In the genomic region with DNA sequence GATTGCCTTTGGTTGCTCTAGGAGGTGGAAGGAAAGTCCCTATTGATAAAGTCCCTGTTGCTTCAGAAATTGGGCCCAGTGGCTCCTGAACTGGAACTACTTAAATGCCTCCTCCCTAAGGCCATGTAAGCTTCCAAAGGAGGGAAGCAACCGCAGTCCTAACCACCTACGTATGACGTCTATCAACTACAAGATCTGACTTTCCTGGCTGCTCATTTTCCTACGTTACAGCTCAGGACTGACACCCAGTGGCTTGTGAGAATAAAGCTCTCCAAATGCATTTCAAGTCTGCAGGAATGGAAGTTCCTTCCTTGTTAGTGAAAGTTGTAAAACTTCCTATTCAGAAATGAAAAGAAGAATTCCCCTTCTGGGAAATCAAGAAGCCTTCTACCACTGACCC, we compare ENCODE assay signal across 8 mouse cellular contexts. TPM values are rescaled to one million over a fixed set of nuclear protein-coding genes. Genes with fewer than 3 reads are reported as not detected.
DNase-seq lines count a peak whose midpoint lies in the region; ATAC-seq and TF ChIP-seq lines count a peak whose summit lies in the region.

No protein-coding gene starts in this region.

- H3K4me3 ChIP-seq in liver, postnatal 0 days (ENCODE audit: low read depth, low read length): no peak overlapping the region
- no peak overlapping the region for H3K4me3 ChIP-seq in liver, embryonic 12.5 days
- no peak overlapping the region for H3K4me3 ChIP-seq in cortical plate, adult 2 months (ENCODE audit: insufficient read depth, low read length)
- H3K4me3 ChIP-seq in left cerebral cortex, adult 2 months: no peak overlapping the region

- no peak overlapping the region for H3K27ac ChIP-seq in liver, postnatal 0 days (ENCODE audit: low read depth)
- no peak overlapping the region for H3K27ac ChIP-seq in liver, embryonic 12.5 days
- no peak overlapping the region for H3K27ac ChIP-seq in cortical plate, adult 2 months (ENCODE audit: insufficient read depth, low read length)
- H3K27ac ChIP-seq in left cerebral cortex, adult 2 months: no peak overlapping the region

- H3K36me3 ChIP-seq in liver, postnatal 0 days (replicated peaks; ENCODE audit: insufficient read depth, low read length): no peaks in the 10 kb centered on the region
- no peaks in the 10 kb centered on the region for H3K36me3 ChIP-seq in liver, embryonic 12.5 days

- peak; percentile 9 to 35 for DNase-seq in cerebellum, postnatal 25 days
- no peak for DNase-seq in liver, postnatal 0 days
- peak; percentile 21 to 44 for DNase-seq in left cerebral cortex, adult 2 months (ENCODE audit: extremely low spot score in 1 of 2, low spot score in 2 of 2)
- DNase-seq in right cerebral cortex, postnatal 10 days (ENCODE audit: low spot score in 2 of 2): peak; percentile 48 to 71
- no peak for DNase-seq in spleen, postnatal 4 days (ENCODE audit: low spot score in 2 of 2)

- H3K27me3 ChIP-seq in liver, postnatal 0 days (ENCODE audit: insufficient read depth, low read length): no peaks in the 10 kb centered on the region
- H3K27me3 ChIP-seq in liver, embryonic 12.5 days (replicated peaks): peaks cover 6% of the 10 kb centered on the region; the same call in 1 of the 2 replicates

- no peak overlapping the region for H3K9ac ChIP-seq in liver, postnatal 0 days (replicated peaks)
- H3K9ac ChIP-seq in liver, embryonic 12.5 days: no peak overlapping the region

- H3K4me1 ChIP-seq in liver, postnatal 0 days (ENCODE audit: insufficient read depth): no peaks in the 10 kb centered on the region
- no peaks in the 10 kb centered on the region for H3K4me1 ChIP-seq in liver, embryonic 12.5 days
- H3K4me1 ChIP-seq in cortical plate, adult 2 months (ENCODE audit: control insufficient read depth, insufficient read depth, low read length): no peaks in the 10 kb centered on the region

- no peak; the same call in 1 of the 2 replicates for ATAC-seq in cerebellum, adult (ENCODE audit: insufficient number of reproducible peaks, low FRiP score, low TSS enrichment)
- no peak for ATAC-seq in liver, postnatal 0 days
- ATAC-seq in liver, embryonic 12.5 days: no peak

- intact Hi-C loops in left cerebral cortex, adult 2 months (cut with DNase I): loop anchor here (5.0 kb wide), 2 partner anchors 296 to 486 kb away; no protein-coding TSS in a partner anchor

- TF ChIP-seq CTCF in liver, postnatal 0 days (IDR thresholded peaks at IDR 0.05; ENCODE audit: low read depth): peak; percentile 64
- TF ChIP-seq CTCF in cortical plate, adult 2 months (IDR thresholded peaks at IDR 0.05; ENCODE audit: extremely low read depth, insufficient read depth, low read length): peak; percentile 56; the same call in 1 of the 2 replicates
- TF ChIP-seq CTCF in left cerebral cortex, adult 2 months (IDR thresholded peaks at IDR 0.05): peak; percentile 69

- WGBS in liver, postnatal 0 days (ENCODE audit: insufficient replicate concordance): 9% methylated on average over 4 of the region's 4 CpGs
- WGBS in liver, embryonic 12.5 days (ENCODE audit: insufficient replicate concordance): 21% methylated on average over 4 of the region's 4 CpGs

- TF ChIP-seq EP300 in liver, postnatal 0 days (IDR thresholded peaks at IDR 0.05; ENCODE audit: low read depth): no peak

- no peak for TF ChIP-seq POLR2A in cortical plate, adult 2 months (IDR thresholded peaks at IDR 0.05; ENCODE audit: extremely low read depth, insufficient read depth, low read length)

- H3K4me2 ChIP-seq in liver, postnatal 0 days (ENCODE audit: low read depth, low read length): no peak overlapping the region
- H3K4me2 ChIP-seq in liver, embryonic 12.5 days: no peak overlapping the region

- H3K9me3 ChIP-seq in liver, postnatal 0 days (ENCODE audit: low read length): no peaks in the 10 kb centered on the region
- H3K9me3 ChIP-seq in liver, embryonic 12.5 days (replicated peaks): no peaks in the 10 kb centered on the region

RNA-seq across cellular contexts. Expression of gene Cmah, which starts 8.6 kb away (rescaled TPM):
- polyA plus RNA-seq in liver, postnatal 0 days (2015; fragmentation: Nextera tagmentation; extraction: Ambion mirVana): 2.8 and 3.7 TPM in 2 replicates
- polyA plus RNA-seq in liver, embryonic 12.5 days (2016; fragmentation: Nextera tagmentation; extraction: Ambion mirVana): 1.9 and 2.2 TPM in 2 replicates
- 0.04 and 0.15 TPM in 2 replicates for polyA plus RNA-seq in cortical plate, adult 2 months (2012; rRNA removed)
- total RNA-seq in left cerebral cortex, adult 2 months (2021): under 1 TPM; 0.35 to 0.97 TPM

RNA-seq across cellular contexts. Expression of gene Carmil1, which starts 38.0 kb away (rescaled TPM):
- polyA plus RNA-seq in liver, postnatal 0 days (2015; fragmentation: Nextera tagmentation; extraction: Ambion mirVana): 5.9 and 6.5 TPM in 2 replicates
- polyA plus RNA-seq in liver, embryonic 12.5 days (2016; fragmentation: Nextera tagmentation; extraction: Ambion mirVana): 9.9 and 10.7 TPM in 2 replicates
- 21.5 and 22.9 TPM in 2 replicates for polyA plus RNA-seq in cortical plate, adult 2 months (2012; rRNA removed)
- 10 to 100 TPM; 32.5 to 34.3 TPM for total RNA-seq in left cerebral cortex, adult 2 months (2021)

Comparison
In these comparisons a context has a peak if more than half of its experiments do, and no peak if none do; other contexts are left out.
1. DNase-seq: peak in cerebellum, postnatal 25 days (2 of 2), left cerebral cortex, adult 2 months (2 of 2) and right cerebral cortex, postnatal 10 days (2 of 2); none in liver, postnatal 0 days (single experiment) and spleen, postnatal 4 days (0 of 2).
2. Peak in every context shown above with its lines, with median percentiles within 50 percentile points of each other: CTCF ChIP-seq.